ENCODE assay signal across 9 mouse cellular contexts in genomic region chr1:191573906-191574639, GRCm38 (mm10). TPM values are rescaled to one million over a fixed set of nuclear protein-coding genes. Genes with fewer than 3 reads are reported as not detected.
DNase-seq lines count a peak whose midpoint lies in the region; ATAC-seq lines count a peak whose summit lies in the region.
"Had no signal": no experiment of that assay in that cellular context is flagged by ENCODE, and none has a peak within 500 bp of the region (broad histone marks: within the 10 kb centered on the region; RNA-seq: fewer than 3 reads in every experiment).

No protein-coding gene starts in this region.

- 2% methylated on average over 13 of the region's 13 CpGs for WGBS in embryonic facial prominence, embryonic 11.5 days
- 1% methylated on average over 13 of the region's 13 CpGs for WGBS in limb, embryonic 15.5 days
- WGBS in stomach, embryonic 15.5 days: 1% methylated on average over 13 of the region's 13 CpGs

- peaks cover 2% of the 10 kb centered on the region; the same call in 1 of the 2 replicates for H3K4me1 ChIP-seq in embryonic facial prominence, embryonic 11.5 days (ENCODE audit: control insufficient read depth, insufficient read depth, low read length)
- H3K4me1 ChIP-seq in limb, embryonic 15.5 days: peaks cover 15% of the 10 kb centered on the region
- H3K4me1 ChIP-seq in stomach, embryonic 15.5 days: peaks cover 16% of the 10 kb centered on the region

- H3K27ac ChIP-seq in embryonic facial prominence, embryonic 11.5 days (replicated peaks; ENCODE audit: low read depth, low read length): no peak overlapping the region
- peak overlapping the region; percentile 98 for H3K27ac ChIP-seq in limb, embryonic 15.5 days
- peak overlapping the region; percentile 95 for H3K27ac ChIP-seq in stomach, embryonic 15.5 days

- no peaks in the 10 kb centered on the region for H3K9me3 ChIP-seq in embryonic facial prominence, embryonic 11.5 days (replicated peaks; ENCODE audit: control insufficient read depth, low read length)
- H3K9me3 ChIP-seq in limb, embryonic 15.5 days: no peaks in the 10 kb centered on the region
- no peaks in the 10 kb centered on the region for H3K9me3 ChIP-seq in stomach, embryonic 15.5 days

- peak overlapping the region; percentile 89 for H3K9ac ChIP-seq in embryonic facial prominence, embryonic 11.5 days (replicated peaks; ENCODE audit: low read length)
- peak overlapping the region; percentile 53 for H3K9ac ChIP-seq in limb, embryonic 15.5 days
- H3K9ac ChIP-seq in stomach, embryonic 15.5 days: peak overlapping the region; percentile 89

- peak; percentile 6 for DNase-seq in cerebellum, adult 9-11 months
- no peak for DNase-seq in cerebellum, postnatal 4 days (ENCODE audit: low spot score in 2 of 2)
- DNase-seq in A20 (ENCODE audit: low read depth, low spot score): peak; percentile 57
- peak; percentile 28 for DNase-seq in embryonic facial prominence, embryonic 11.5 days (ENCODE audit: low spot score)
- no peak for DNase-seq in gastrocnemius, adult 8-10 months (ENCODE audit: low spot score in 2 of 2)
- no peak for DNase-seq in adrenal gland, adult 8-10 months

- ATAC-seq in embryonic facial prominence, embryonic 11.5 days (replicated peaks; ENCODE audit: insufficient number of reproducible peaks, low FRiP score, low TSS enrichment, low read depth): no peak
- no peak for ATAC-seq in limb, embryonic 15.5 days (ENCODE audit: insufficient number of reproducible peaks, low FRiP score, low TSS enrichment, low read depth)
- ATAC-seq in stomach, embryonic 15.5 days (ENCODE audit: insufficient read depth, low FRiP score, low read depth): no peak

- H3K4me3 ChIP-seq in embryonic facial prominence, embryonic 11.5 days (ENCODE audit: low read depth, low read length): peak overlapping the region; percentile 91
- peak overlapping the region; percentile 84 for H3K4me3 ChIP-seq in limb, embryonic 15.5 days
- H3K4me3 ChIP-seq in stomach, embryonic 15.5 days (replicated peaks): peak overlapping the region; percentile 90

- no peaks in the 10 kb centered on the region; the same call in 1 of the 2 replicates for H3K36me3 ChIP-seq in embryonic facial prominence, embryonic 11.5 days (replicated peaks; ENCODE audit: control insufficient read depth, insufficient read depth, low read depth, low read length)
- H3K36me3 ChIP-seq in limb, embryonic 15.5 days: peaks cover 4% of the 10 kb centered on the region; the same call in 1 of the 2 replicates
- H3K36me3 ChIP-seq in stomach, embryonic 15.5 days: no peaks in the 10 kb centered on the region

- H3K4me2 ChIP-seq in embryonic facial prominence, embryonic 11.5 days (ENCODE audit: low read depth, low read length): peak overlapping the region; percentile 55
- H3K4me2 ChIP-seq in limb, embryonic 15.5 days: peak overlapping the region; percentile 59
- H3K4me2 ChIP-seq in stomach, embryonic 15.5 days: peak overlapping the region; percentile 74

- no peaks in the 10 kb centered on the region for H3K27me3 ChIP-seq in embryonic facial prominence, embryonic 11.5 days (ENCODE audit: control insufficient read depth, insufficient read depth, low read length)
- no peaks in the 10 kb centered on the region for H3K27me3 ChIP-seq in limb, embryonic 15.5 days
- H3K27me3 ChIP-seq in stomach, embryonic 15.5 days (replicated peaks): no peaks in the 10 kb centered on the region
- H3K27me3 ChIP-seq: Patski had no signal

RNA-seq across cellular contexts. Expression of gene Dtl, which starts 1.3 kb away (rescaled TPM):
- 77.1 and 81.8 TPM in 2 replicates for polyA plus RNA-seq in embryonic facial prominence, embryonic 11.5 days (2014; fragmentation: Nextera tagmentation; extraction: Ambion mirVana)
- 44.0 and 47.7 TPM in 2 replicates for polyA plus RNA-seq in limb, embryonic 15.5 days (2015; fragmentation: Nextera tagmentation; extraction: Ambion mirVana)
- polyA plus RNA-seq in stomach, embryonic 15.5 days (2015; fragmentation: Nextera tagmentation; extraction: Ambion mirVana): 41.8 and 44.4 TPM in 2 replicates
- not detected for total RNA-seq in gastrocnemius, adult 8-10 months (2022)
- 1 to 10 TPM in 1 of 4 experiments, under 1 TPM in 3; 0.64 to 1.7 (median 0.79) TPM for total RNA-seq in adrenal gland, adult 8-10 months (2022)

RNA-seq across cellular contexts. Expression of gene Ints7, which starts 1.4 kb away (rescaled TPM):
- 53.4 and 54.6 TPM in 2 replicates for polyA plus RNA-seq in embryonic facial prominence, embryonic 11.5 days (2014; fragmentation: Nextera tagmentation; extraction: Ambion mirVana)
- polyA plus RNA-seq in limb, embryonic 15.5 days (2015; fragmentation: Nextera tagmentation; extraction: Ambion mirVana): 41.3 and 44.6 TPM in 2 replicates
- polyA plus RNA-seq in stomach, embryonic 15.5 days (2015; fragmentation: Nextera tagmentation; extraction: Ambion mirVana): 46.8 and 50.5 TPM in 2 replicates
- 1 to 10 TPM; 4.6 to 5.9 (median 4.8) TPM for total RNA-seq in gastrocnemius, adult 8-10 months (2022)
- 10 to 100 TPM; 22.5 to 31.1 (median 24.6) TPM for total RNA-seq in adrenal gland, adult 8-10 months (2022)

Comparison
In these comparisons a context has a peak if more than half of its experiments do, and no peak if none do; other contexts are left out.
1. DNase-seq: peak in cerebellum, adult 9-11 months (single experiment), A20 (single experiment) and embryonic facial prominence, embryonic 11.5 days (single experiment); none in cerebellum, postnatal 4 days (0 of 2), gastrocnemius, adult 8-10 months (0 of 2) and adrenal gland, adult 8-10 months (single experiment).
2. Peak in every context shown above with its lines, with median percentiles within 50 percentile points of each other: H3K4me2 ChIP-seq, H3K4me3 ChIP-seq and H3K9ac ChIP-seq.